Mouse (Mus musculus) kidney, adult 10 weeks (tissue): ENCODE results near the gene Zfp382. TPM values are rescaled to one million over a fixed set of nuclear protein-coding genes. Genes with fewer than 3 reads are reported as not detected.

Experiments
- polyA plus RNA-seq: library from polyadenylated mRNA; stranded (reverse); fragments of 350-450 nt; fragmentation: Illumina TruSeq; extraction: RNeasy Lipid Tissue Mini Kit (QIAGEN cat#74804); gene quantifications from one replicate; pipeline ENCODE4 v1.2.3, GENCODE M21; 2014; ENCODE audit warnings: low read depth, low replicate concordance

Zfp382 gene
- polyA plus RNA-seq: 0.93 TPM

GRCm38 (mm10) chr7:30121308-30122187, at the start of gene Zfp382:
Gene Zfp382, plus strand, starts transcription at chr7:30121942.

DNA sequence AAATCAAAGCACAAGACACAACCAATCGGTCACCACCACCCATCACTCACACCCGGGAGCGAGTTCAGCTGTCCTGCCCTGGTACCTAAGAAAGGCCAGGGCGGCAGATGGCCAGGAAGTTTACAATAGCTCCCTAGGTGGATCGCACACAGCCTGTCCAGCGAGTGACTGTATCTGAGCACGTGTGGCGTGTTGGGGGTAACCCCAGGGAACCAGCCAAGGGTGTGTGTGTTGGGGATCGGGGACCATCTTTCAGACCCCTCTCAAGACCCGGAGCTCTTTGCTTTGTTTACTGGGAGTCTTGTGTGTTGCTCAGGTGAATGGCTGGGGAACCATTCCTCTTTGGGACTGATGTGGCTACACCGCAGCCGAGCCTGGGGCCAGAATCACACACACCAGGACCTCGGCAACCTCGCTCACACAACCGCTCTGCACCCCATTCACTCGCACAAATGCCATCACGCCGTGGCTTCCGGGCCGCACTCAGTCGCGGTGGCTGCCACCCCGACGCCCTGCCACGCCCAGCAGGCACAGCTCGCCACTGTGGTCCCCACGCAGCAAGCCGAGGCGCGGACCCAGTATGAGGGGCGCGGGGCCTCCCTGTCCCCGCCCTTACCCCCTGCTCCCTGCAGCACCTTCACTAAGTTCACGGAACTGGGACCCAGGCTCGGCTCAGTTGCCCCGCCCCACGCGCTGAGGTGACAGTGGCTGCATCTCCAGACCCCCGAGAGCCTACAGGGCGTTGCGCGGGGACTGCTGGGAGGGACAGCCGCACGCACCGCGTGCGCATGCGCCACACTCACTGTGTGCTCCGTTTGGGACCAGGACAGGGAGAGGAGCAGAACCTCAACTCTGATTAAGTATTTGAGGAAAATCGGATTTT, 49.4 kb upstream of the Zfp382 start, which contains the start of gene Zfp82:
Gene Zfp82 (minus strand): TSS at position 755 of the 883 bp plus-strand sequence.

GRCm38 (mm10) chr7:30090092-30090969, 31.4 kb upstream of the Zfp382 start, which contains the start of the genes Gm26920 and Zfp566:
Gene Gm26920, minus strand, starts transcription at chr7:30090410.
Gene Zfp566, minus strand, starts transcription at chr7:30090527.

GRCm38 (mm10) chr7:30094646-30095429, 26.9 kb upstream of the Zfp382 start, which contains the start of gene Zfp260:
Gene Zfp260, plus strand, starts transcription at chr7:30094777.

GRCm38 (mm10) chr7:30169583-30170282, 48.0 kb downstream of the Zfp382 start, which contains the start of gene Zfp146:
Gene Zfp146, minus strand, starts transcription at chr7:30169750.

DNA sequence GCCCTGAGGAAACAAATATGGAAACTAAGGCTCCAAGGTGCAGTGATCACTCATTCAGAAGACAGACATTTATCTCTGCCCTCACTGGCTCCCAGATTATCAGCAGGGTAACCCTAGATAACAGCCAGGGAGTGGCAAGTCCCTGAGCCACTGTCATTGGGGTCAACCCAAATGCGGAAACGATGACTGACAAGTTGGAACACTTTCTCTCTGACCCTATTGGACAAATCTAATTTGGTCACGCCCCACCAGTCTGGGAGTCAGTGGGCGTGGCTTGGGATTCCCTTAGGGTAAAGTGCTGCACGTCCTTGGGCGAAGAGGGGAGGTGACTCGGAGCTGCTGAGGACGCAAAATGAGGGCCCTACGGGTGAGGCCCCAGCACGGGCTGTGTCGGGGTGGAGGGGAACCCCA, 62.1 kb downstream of the Zfp382 start, which contains the start of gene Cox7a1:
Gene Cox7a1 (plus strand): TSS at position 266 of the 411 bp plus-strand sequence.

Other genes with a start within 250 kb of the Zfp382 start
- gene Zfp27, start 215.4 kb upstream of the Zfp382 start, polyA plus RNA-seq: 4.6 TPM
- gene Zfp383, start 213.7 kb upstream of the Zfp382 start, polyA plus RNA-seq: 10.3 TPM
- gene Zfp74, start 167.9 kb upstream of the Zfp382 start, polyA plus RNA-seq: 10.1 TPM
- 6.0 TPM for gene Zfp568, start 138.0 kb upstream of the Zfp382 start, polyA plus RNA-seq
- gene Zfp14, start 70.6 kb upstream of the Zfp382 start, polyA plus RNA-seq: 3.1 TPM
- 2.0 TPM for gene Zfp82, start 49.0 kb upstream of the Zfp382 start, polyA plus RNA-seq
- not detected for gene Gm26920, start 31.5 kb upstream of the Zfp382 start, polyA plus RNA-seq
- gene Zfp566, start 31.4 kb upstream of the Zfp382 start, polyA plus RNA-seq: 1.9 TPM
- gene Zfp260, start 27.2 kb upstream of the Zfp382 start, polyA plus RNA-seq: 97.5 TPM
- gene Zfp146, start 47.8 kb downstream of the Zfp382 start, polyA plus RNA-seq: 32.4 TPM
- not detected for gene Cox7a1, start 62.2 kb downstream of the Zfp382 start, polyA plus RNA-seq
- 58.2 TPM for gene Capns1, start 76.9 kb downstream of the Zfp382 start, polyA plus RNA-seq
- gene Polr2i, start 110.0 kb downstream of the Zfp382 start, polyA plus RNA-seq: not detected
- gene Tbcb, start 110.3 kb downstream of the Zfp382 start, polyA plus RNA-seq: 7.6 TPM
- gene Ovol3, start 113.8 kb downstream of the Zfp382 start, polyA plus RNA-seq: not detected
- not detected for gene Thap8, start 158.2 kb downstream of the Zfp382 start, polyA plus RNA-seq
- not detected for gene Wdr62, start 158.5 kb downstream of the Zfp382 start, polyA plus RNA-seq
- 1.7 TPM for gene Clip3, start 169.8 kb downstream of the Zfp382 start, polyA plus RNA-seq
- gene Alkbh6, start 186.8 kb downstream of the Zfp382 start, polyA plus RNA-seq: 4.7 TPM
- 5.0 TPM for gene Syne4, start 192.9 kb downstream of the Zfp382 start, polyA plus RNA-seq
- gene E130208F15Rik, start 199.8 kb downstream of the Zfp382 start, polyA plus RNA-seq: 1.4 TPM
- gene Sdhaf1, start 202.0 kb downstream of the Zfp382 start, polyA plus RNA-seq: 5.7 TPM
- gene Lrfn3, start 240.8 kb downstream of the Zfp382 start, polyA plus RNA-seq: 0.69 TPM